Mouse (Mus musculus) midbrain, embryonic 13.5 days (tissue): ENCODE measurements around the gene Wnt1. TPM values are rescaled to one million over a fixed set of nuclear protein-coding genes. Genes with fewer than 3 reads are reported as not detected.
A peak's percentile ranks its signal among the peaks of the same experiment; 100 is the strongest.
"Not testable (repeated sequence)": the region's sequence is repeated elsewhere in the genome, so short reads cannot be mapped to it uniquely, and the experiment has no call there.

ENCODE experiments used
- ATAC-seq: fragments of 200-750 bp; cut with Nextera tagmentation; 2 replicates; pipeline ENCODE4 v1.8.0; 2017; ENCODE audit warnings: mild to moderate bottlenecking, moderate TSS enrichment, moderate library complexity
- H3K27ac ChIP-seq: fragments of 300-500 bp; sonication (generic); 2 replicates; pipeline ENCODE4 v1.5.1; 2015; ENCODE audit warnings: inconsistent platforms, mild to moderate bottlenecking, moderate library complexity
- H3K27me3 ChIP-seq: fragments of 300-500 bp; sonication (generic); 2 replicates; pipeline ENCODE4 v1.6.1; 2015; ENCODE audit warnings: mild to moderate bottlenecking, inconsistent platforms
- H3K36me3 ChIP-seq: fragments of 300-500 bp; sonication (generic); 2 replicates; pipeline ENCODE4 v1.6.1; 2015; ENCODE audit warnings: mild to moderate bottlenecking, inconsistent platforms
- H3K4me1 ChIP-seq: fragments of 300-500 bp; sonication (generic); replicated peaks from 2 replicates; pipeline ENCODE4 v1.6.1; 2015; ENCODE audit warnings: inconsistent platforms
- H3K4me2 ChIP-seq: fragments of 300-500 bp; sonication (generic); replicated peaks from 2 replicates; pipeline ENCODE4 v1.6.1; 2015; ENCODE audit warnings: moderate library complexity, mild to moderate bottlenecking, inconsistent platforms
- H3K4me3 ChIP-seq: fragments of 300-500 bp; sonication (generic); replicated peaks from 2 replicates; pipeline ENCODE4 v1.5.1; 2015; ENCODE audit warnings: mild to moderate bottlenecking, inconsistent platforms
- H3K9ac ChIP-seq: fragments of 300-500 bp; sonication (generic); replicated peaks from 2 replicates; pipeline ENCODE4 v1.6.1; 2015; ENCODE audit warnings: mild to moderate bottlenecking, inconsistent platforms
- H3K9me3 ChIP-seq: fragments of 300-500 bp; sonication (generic); 2 replicates; pipeline ENCODE4 v1.6.1; 2016; ENCODE audit warnings: mild to moderate bottlenecking, inconsistent platforms
- WGBS: fragments of 180-500 bp; shearing (Covaris S2); methylation state at CpG from one replicate; pipeline ENCODE4 v1.1.7; 2015; 5-methylcytosine and 5-hydroxymethylcytosine counted together
- polyA plus RNA-seq: library from polyadenylated mRNA; unstranded; fragments of >200 nt; fragmentation: Nextera tagmentation; extraction: Ambion mirVana; gene quantifications from 2 replicates; pipeline ENCODE4 v1.2.1, GENCODE M21; 2015

Wnt1 gene
- 4.0 and 8.6 TPM in 2 replicates for polyA plus RNA-seq

DNA sequence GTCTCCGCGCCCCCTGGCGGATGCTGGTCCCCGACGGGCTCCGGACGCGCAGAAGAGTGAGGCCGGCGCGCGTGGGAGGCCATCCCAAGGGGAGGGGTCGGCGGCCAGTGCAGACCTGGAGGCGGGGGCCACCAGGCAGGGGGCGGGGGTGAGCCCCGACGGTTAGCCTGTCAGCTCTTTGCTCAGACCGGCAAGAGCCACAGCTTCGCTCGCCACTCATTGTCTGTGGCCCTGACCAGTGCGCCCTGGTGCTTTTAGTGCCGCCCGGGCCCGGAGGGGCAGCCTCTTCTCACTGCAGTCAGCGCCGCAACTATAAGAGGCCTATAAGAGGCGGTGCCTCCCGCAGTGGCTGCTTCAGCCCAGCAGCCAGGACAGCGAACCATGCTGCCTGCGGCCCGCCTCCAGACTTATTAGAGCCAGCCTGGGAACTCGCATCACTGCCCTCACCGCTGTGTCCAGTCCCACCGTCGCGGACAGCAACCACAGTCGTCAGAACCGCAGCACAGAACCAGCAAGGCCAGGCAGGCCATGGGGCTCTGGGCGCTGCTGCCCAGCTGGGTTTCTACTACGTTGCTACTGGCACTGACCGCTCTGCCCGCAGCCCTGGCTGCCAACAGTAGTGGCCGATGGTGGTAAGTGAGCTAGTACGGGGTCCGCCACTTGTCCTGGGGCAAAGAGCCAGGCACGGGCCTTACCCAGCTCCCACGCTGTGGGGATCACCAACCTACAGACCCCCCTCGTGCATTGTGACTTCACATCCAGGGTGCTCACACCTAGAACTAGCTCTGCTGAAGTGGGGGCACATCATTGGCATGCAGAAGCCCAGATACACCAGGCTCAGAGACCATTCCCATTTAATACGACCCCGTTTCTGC is at the start of gene Wnt1:
Gene Wnt1 (plus strand): TSS at position 197 of the 875 bp plus-strand sequence.
- H3K4me3 ChIP-seq = peak within 1 kb of the TSS; percentile 35
- peak within 1 kb of the TSS; percentile 26 for H3K4me2 ChIP-seq
- under 1% methylated on average over 51 of the region's 51 CpGs for WGBS
- H3K9me3 ChIP-seq = no peaks in the 10 kb centered on the region
- H3K27me3 ChIP-seq = peaks cover 100% of the 10 kb centered on the region
- H3K36me3 ChIP-seq = no peaks in the 10 kb centered on the region
- ATAC-seq = peak; percentile 25; the same call in 1 of the 2 replicates
- H3K27ac ChIP-seq = no peak within 1 kb of the TSS
- no peak within 1 kb of the TSS for H3K9ac ChIP-seq
- H3K4me1 ChIP-seq = peaks cover 34% of the 10 kb centered on the region

DNA sequence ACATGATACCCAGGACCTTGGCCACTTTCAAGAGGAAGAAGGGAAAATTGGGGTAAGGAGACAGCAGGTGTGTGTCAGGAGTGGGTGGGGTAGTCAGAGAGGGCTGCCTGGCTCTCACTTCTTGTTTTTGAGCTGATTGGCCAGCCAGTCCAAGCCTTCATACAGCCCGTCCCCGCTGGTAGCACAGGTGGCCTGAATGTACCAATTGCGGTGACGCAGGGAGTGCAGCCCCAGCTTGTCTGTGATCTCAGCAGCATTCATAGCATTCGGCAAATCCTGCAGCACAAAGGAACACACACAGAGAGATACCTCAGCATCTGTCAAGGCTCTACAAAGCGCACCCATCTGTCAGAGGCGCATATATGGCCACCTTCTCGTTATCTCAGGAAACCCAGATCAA is 49.4 kb upstream of the Wnt1 start:
- WGBS = 76% methylated on average over 8 of the region's 8 CpGs
- Histone ChIP-seq H3K27ac (no peak overlapping the region), H3K9me3 (no peaks in the 10 kb centered on the region), H3K4me1 (no peaks in the 10 kb centered on the region), H3K4me2 (no peak overlapping the region), H3K27me3 (no peaks in the 10 kb centered on the region), H3K4me3 (no peak overlapping the region), H3K36me3 (peaks cover 71% of the 10 kb centered on the region), H3K9ac (no peak overlapping the region)
- no peak for ATAC-seq

DNA sequence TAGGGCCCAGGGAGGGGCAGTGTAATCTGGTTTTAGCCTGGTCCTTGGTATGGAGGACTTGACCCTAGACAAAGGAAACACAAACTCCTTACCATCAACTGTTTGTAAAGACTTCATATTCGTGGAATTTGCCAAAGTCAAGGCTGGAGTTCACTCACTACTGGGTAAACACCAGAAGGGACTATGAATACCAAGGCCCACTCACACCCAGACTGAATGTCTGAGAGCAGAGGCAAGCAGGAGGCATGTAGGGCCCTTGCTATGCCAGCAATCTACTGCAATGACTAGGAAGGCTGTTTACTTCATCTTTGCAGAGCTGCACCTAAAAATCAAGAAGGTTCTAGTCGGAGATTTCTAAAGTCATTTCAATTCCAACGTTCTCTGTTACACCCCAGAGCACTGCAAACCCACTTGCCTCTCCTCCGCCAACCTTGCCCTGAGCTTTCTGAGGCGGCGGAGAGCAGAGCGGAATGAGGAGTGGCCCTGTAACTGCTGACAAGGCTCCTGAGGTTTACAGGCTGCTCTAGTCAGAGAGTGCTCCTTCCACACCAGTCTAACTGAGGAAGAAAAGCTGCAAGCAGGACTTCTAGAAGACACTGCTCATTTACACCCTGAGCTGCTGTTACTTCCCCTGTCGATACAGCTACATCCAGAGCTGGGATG is 46.8 kb upstream of the Wnt1 start:
- Histone ChIP-seq H3K4me1 (no peaks in the 10 kb centered on the region), H3K9me3 (no peaks in the 10 kb centered on the region), H3K36me3 (peaks cover 46% of the 10 kb centered on the region), H3K4me3 (no peak overlapping the region), H3K4me2 (no peak overlapping the region), H3K27ac (no peak overlapping the region), H3K9ac (no peak overlapping the region), H3K27me3 (no peaks in the 10 kb centered on the region)
- WGBS = 87% methylated on average over 8 of the region's 8 CpGs
- ATAC-seq = no peak

DNA sequence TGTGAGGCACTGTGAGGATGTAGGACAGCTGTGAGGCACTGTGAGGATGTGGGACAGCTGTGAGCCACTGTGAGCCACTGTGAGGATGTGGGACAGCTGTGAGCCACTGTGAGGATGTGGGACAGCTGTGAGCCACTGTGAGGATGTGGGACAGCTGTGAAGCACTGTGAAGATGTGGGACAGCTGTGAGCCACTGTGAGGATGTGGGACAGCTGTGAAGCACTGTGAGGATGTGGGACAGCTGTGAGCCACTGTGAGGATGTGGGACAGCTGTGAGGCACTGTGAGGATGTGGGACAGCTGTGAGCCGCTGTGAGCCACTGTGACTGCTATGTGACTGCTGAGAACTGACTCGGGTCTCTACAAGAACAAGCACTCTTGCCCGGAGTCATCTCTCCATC is 45.8 kb upstream of the Wnt1 start:
- not testable (repeated sequence) for H3K9me3 ChIP-seq, H3K9ac ChIP-seq, ATAC-seq, H3K27me3 ChIP-seq, H3K4me3 ChIP-seq, H3K27ac ChIP-seq, H3K4me2 ChIP-seq, H3K4me1 ChIP-seq
- H3K36me3 ChIP-seq = peaks cover 39% of the 10 kb centered on the region
- whole genome bisulfite sequencing = 91% methylated on average over 3 of the region's 3 CpGs

DNA sequence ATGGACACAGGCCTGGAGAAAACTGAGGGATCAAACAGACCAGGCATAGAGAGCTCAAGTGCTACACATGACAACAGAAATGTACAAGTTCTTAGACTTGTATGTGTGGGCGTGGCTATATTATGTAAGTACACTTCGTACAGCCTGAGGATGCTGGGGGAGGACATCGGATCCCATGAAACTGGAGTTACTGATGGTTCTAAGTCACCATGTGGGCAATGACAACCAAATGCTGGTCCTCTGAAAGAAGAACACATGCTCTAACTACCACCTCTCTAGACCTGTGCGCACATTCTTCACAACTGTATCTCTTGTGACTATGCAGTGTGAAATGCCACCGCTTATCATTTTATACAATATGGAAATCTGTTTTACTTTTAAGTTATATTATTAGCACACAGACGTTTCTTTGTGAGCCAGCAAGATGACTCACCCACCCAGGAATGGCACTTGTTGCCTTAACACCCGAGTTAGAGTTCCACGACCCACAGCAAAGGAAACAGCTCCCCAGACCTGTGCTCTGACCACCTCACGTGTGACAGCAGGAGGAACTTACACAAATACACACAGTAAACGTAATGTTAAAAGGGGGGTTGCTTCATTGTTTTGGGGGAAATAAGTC is 43.2 kb upstream of the Wnt1 start:
- Histone ChIP-seq H3K9ac (no peak overlapping the region), H3K9me3 (no peaks in the 10 kb centered on the region), H3K27ac (no peak overlapping the region), H3K4me1 (no peaks in the 10 kb centered on the region), H3K27me3 (no peaks in the 10 kb centered on the region), H3K4me3 (no peak overlapping the region), H3K4me2 (no peak overlapping the region), H3K36me3 (peaks cover 13% of the 10 kb centered on the region)
- no peak for ATAC-seq
- 93% methylated on average over 10 of the region's 10 CpGs for WGBS

DNA sequence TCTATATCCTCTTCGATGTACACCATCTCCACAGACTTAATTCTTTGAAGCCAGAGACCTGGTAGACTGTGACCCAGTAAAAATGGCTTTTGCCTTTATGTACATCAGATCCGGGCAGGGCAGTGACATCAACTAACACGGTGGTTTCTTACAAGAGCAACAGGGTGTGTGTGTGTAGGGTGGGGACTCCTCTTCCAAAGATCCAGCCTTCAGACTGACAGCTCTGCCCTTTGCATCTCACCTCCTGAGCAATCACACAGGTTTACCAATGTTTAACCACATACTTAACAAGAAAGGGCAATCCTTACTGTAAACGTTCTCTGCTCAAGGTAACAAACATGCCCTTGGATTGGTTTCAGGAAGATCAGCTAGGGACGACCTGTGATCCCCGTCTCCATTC is 42.4 kb upstream of the Wnt1 start:
- H3K9me3 ChIP-seq = no peaks in the 10 kb centered on the region
- H3K27me3 ChIP-seq = no peaks in the 10 kb centered on the region
- H3K9ac ChIP-seq = no peak overlapping the region
- no peak for ATAC-seq
- H3K4me2 ChIP-seq = no peak overlapping the region
- H3K36me3 ChIP-seq = peaks cover 6% of the 10 kb centered on the region
- no peak overlapping the region for H3K4me3 ChIP-seq
- WGBS = 87% methylated on average over 6 of the region's 6 CpGs
- H3K27ac ChIP-seq = no peak overlapping the region
- H3K4me1 ChIP-seq = no peaks in the 10 kb centered on the region

DNA sequence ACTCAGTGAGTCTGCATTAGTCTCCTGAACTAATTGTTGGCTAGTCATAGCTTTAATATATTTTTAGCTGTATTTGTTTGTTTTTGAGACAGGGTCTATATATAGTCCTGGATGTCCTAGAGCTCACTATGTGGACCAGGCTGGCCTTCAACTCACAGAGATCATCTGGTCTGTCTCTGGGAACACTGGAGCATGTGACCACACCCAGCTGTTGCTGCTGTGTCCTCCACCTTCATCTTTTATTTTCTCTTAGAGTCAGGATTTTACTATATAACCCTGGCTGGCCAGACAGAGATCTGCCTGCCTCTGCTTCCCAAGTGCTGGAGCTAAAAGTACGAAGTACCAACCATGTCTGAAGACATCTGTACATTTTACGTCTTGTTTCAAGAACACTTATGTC is 40.6 kb upstream of the Wnt1 start:
- no peaks in the 10 kb centered on the region for H3K9me3 ChIP-seq
- H3K9ac ChIP-seq = no peak overlapping the region
- 96% methylated on average over 2 of the region's 2 CpGs for WGBS
- H3K4me1 ChIP-seq = peaks cover 9% of the 10 kb centered on the region
- H3K27me3 ChIP-seq = no peaks in the 10 kb centered on the region
- ATAC-seq = no peak
- no peaks in the 10 kb centered on the region; the same call in none of the 2 replicates for H3K36me3 ChIP-seq
- no peak overlapping the region for H3K4me3 ChIP-seq
- no peak overlapping the region for H3K4me2 ChIP-seq
- no peak overlapping the region for H3K27ac ChIP-seq

DNA sequence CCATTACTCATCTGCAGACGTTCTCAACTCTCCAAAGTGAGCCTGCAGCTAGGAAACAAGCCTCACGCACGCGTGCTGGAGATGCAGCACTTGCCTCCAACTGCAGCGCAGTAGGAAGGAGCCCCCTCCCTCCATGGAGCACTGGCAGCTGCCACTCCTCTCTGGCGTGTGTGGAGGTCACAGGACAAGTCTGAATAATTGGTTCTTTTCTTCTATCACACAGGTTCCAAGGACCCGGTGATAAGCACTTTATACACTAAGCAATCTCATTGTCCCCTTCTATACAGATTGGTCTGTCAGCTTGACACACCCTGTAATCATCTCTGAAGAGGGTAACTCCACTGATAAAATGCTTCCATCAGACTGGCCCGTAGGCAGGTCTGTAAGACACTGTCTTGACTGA is 36.6 kb upstream of the Wnt1 start:
- H3K27me3 ChIP-seq = no peaks in the 10 kb centered on the region
- no peaks in the 10 kb centered on the region for H3K9me3 ChIP-seq
- H3K4me1 ChIP-seq = peaks cover 9% of the 10 kb centered on the region
- H3K9ac ChIP-seq = no peak overlapping the region
- H3K4me2 ChIP-seq = no peak overlapping the region
- H3K36me3 ChIP-seq = peaks cover 2% of the 10 kb centered on the region; the same call in 1 of the 2 replicates
- 53% methylated on average over 8 of the region's 8 CpGs for WGBS
- 0 out of 2 replicates have a peak, but pooled peaks have one; percentile 9 for ATAC-seq
- H3K4me3 ChIP-seq = no peak overlapping the region
- H3K27ac ChIP-seq = no peak overlapping the region; the same call in 1 of the 2 replicates

DNA sequence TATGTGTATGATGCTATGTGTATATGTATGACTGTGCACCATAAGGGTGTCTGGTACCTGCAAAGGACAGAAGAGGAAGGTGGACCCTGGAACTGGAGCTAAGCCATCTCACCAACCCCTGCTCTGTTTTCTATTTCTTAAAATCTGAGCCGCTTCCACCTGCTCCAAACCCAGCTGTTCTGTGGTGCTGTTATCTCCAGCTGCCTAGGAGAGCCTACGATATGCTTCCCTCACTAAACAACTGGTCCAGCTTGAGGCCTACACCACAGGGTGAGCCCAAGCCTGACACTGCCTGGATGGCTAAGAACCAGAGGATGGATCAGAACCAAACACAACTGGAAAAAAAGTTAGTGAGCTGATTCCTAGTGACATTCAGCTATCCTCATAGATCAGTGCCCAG is 35.5 kb upstream of the Wnt1 start:
- 95% methylated on average over 2 of the region's 2 CpGs for WGBS
- Histone ChIP-seq H3K36me3 (peaks cover 12% of the 10 kb centered on the region), H3K27me3 (no peaks in the 10 kb centered on the region), H3K4me2 (no peak overlapping the region), H3K4me1 (peaks cover 9% of the 10 kb centered on the region), H3K9ac (no peak overlapping the region), H3K27ac (no peak overlapping the region), H3K9me3 (no peaks in the 10 kb centered on the region), H3K4me3 (no peak overlapping the region)
- ATAC-seq = no peak

DNA sequence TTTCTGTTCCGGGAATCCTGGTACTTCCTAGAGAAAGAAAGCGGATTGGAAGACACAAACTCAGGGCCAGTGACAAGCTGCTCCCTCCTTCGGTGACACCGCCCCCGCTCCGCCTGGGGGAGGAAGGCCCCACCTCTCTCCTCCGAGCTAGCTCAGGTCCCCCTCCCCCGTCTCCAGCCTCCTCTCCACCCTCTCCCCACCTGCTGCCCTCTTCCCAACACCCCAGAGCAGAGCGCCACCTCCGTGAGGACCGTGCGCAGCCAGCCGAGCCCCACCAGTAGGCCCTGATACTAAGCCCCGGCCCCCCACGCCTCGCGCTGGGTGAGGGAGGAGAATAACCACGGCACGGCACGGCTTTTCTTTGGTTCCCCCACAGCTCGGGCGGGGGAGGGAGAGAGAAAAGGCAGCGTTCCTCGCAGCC is 27.4 kb upstream of the Wnt1 start:
- H3K4me1 ChIP-seq = peaks cover 26% of the 10 kb centered on the region
- H3K9ac ChIP-seq = peak overlapping the region; percentile 99
- ATAC-seq = peak; percentile 75
- peak overlapping the region; percentile 68 for H3K4me2 ChIP-seq
- H3K4me3 ChIP-seq = peak overlapping the region; percentile 97
- H3K9me3 ChIP-seq = no peaks in the 10 kb centered on the region
- peaks cover 25% of the 10 kb centered on the region for H3K36me3 ChIP-seq
- under 1% methylated on average over 24 of the region's 24 CpGs for WGBS
- H3K27ac ChIP-seq = peak overlapping the region; percentile 95
- H3K27me3 ChIP-seq = peaks cover 26% of the 10 kb centered on the region

DNA sequence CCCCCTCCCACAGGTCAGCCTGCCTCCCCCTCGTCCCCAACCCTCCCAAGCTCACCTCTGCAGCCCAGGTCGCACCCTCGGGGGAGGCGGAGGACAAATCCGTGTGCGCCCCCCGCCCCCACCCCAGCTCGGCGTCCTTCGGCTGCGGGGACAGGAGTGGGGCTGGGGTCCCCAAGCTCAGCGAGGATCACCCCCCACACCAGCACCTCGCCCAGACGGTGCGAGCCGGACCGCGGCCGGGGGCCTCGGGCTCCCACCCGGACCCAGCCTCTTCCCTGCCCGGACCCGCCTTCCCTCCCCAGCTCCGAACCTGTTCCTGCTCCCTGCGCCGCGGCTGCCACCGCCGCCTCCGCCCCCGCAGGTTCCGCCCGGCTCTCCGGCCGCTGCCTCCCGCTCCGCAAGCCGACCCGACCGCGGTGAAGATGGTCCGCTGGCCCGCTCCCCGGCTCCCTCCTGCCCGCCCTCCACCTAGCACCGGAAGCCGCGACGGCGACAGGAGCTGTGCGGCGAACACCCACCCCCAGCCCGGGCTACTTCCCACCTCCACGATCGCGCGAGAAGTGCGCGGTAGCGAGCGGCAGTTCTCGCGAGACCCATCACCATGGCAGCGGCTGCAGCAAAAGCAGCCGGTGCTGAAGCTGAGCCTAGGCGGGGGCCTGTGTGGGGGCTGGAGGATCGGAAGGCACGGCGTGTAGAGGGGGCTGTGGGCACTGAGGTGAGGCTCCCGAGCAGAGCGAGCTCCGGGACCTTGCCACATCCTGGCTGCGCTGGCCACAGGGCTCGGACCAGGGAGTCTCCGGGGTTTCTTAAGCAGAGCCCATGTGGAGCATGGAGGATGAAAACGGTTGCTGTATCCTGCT is 26.8 kb upstream of the Wnt1 start, which contains the start of gene Arf3:
Gene Arf3 (minus strand): TSS at position 545 of the 860 bp plus-strand sequence.
- Histone ChIP-seq H3K4me3 (peak within 1 kb of the TSS; percentile 97), H3K9ac (peak within 1 kb of the TSS; percentile 99), H3K9me3 (no peaks in the 10 kb centered on the region), H3K4me2 (peak within 1 kb of the TSS; percentile 68), H3K36me3 (peaks cover 24% of the 10 kb centered on the region), H3K27ac (peak within 1 kb of the TSS; percentile 95), H3K4me1 (peaks cover 26% of the 10 kb centered on the region), H3K27me3 (peaks cover 29% of the 10 kb centered on the region)
- under 1% methylated on average over 69 of the region's 76 CpGs for WGBS
- ATAC-seq = peak; percentile 96
